ENCODE assay signal across 11 mouse cellular contexts in genomic region chr1:131839279-131839678, GRCm38 (mm10). TPM values are rescaled to one million over a fixed set of nuclear protein-coding genes. Genes with fewer than 3 reads are reported as not detected.
A peak's percentile ranks its signal among the peaks of the same experiment; 100 is the strongest.
DNase-seq lines count a peak whose midpoint lies in the region; ATAC-seq lines count a peak whose summit lies in the region.
"Had no signal": no experiment of that assay in that cellular context is flagged by ENCODE, and none has a peak within 500 bp of the region (broad histone marks: within the 10 kb centered on the region; RNA-seq: fewer than 3 reads in every experiment).

No protein-coding gene starts in this region.

- H3K9ac ChIP-seq in forebrain, embryonic 15.5 days (replicated peaks), result no peak overlapping the region
- no peak overlapping the region for H3K9ac ChIP-seq in forebrain, embryonic 12.5 days
- H3K9ac ChIP-seq in hindbrain, embryonic 11.5 days (ENCODE audit: low read depth, low read length), result no peak overlapping the region
- H3K9ac ChIP-seq: lung, embryonic 15.5 days; stomach, embryonic 15.5 days had no signal

- H3K4me3 ChIP-seq in forebrain, embryonic 15.5 days, result no peak overlapping the region
- no peak overlapping the region for H3K4me3 ChIP-seq in forebrain, embryonic 12.5 days (replicated peaks)
- H3K4me3 ChIP-seq in hindbrain, embryonic 10.5 days, result no peak overlapping the region
- H3K4me3 ChIP-seq in hindbrain, embryonic 11.5 days (ENCODE audit: low read depth, low read length), result no peak overlapping the region
- H3K4me3 ChIP-seq: lung, embryonic 15.5 days; stomach, embryonic 15.5 days had no signal

- no peaks in the 10 kb centered on the region for H3K9me3 ChIP-seq in forebrain, embryonic 15.5 days
- no peaks in the 10 kb centered on the region for H3K9me3 ChIP-seq in forebrain, embryonic 12.5 days
- H3K9me3 ChIP-seq in hindbrain, embryonic 10.5 days, result no peaks in the 10 kb centered on the region
- H3K9me3 ChIP-seq in hindbrain, embryonic 11.5 days (ENCODE audit: control insufficient read depth, low read length), result no peaks in the 10 kb centered on the region
- H3K9me3 ChIP-seq: lung, embryonic 15.5 days; stomach, embryonic 15.5 days had no signal

- no peak overlapping the region for H3K27ac ChIP-seq in forebrain, embryonic 15.5 days (replicated peaks)
- H3K27ac ChIP-seq in forebrain, embryonic 12.5 days, result no peak overlapping the region
- H3K27ac ChIP-seq in hindbrain, embryonic 10.5 days, result peak overlapping the region; percentile 25; the same call in 1 of the 2 replicates
- no peak overlapping the region for H3K27ac ChIP-seq in hindbrain, embryonic 11.5 days (ENCODE audit: low read depth, low read length)
- H3K27ac ChIP-seq: lung, embryonic 15.5 days; stomach, embryonic 15.5 days had no signal

- H3K36me3 ChIP-seq in forebrain, embryonic 15.5 days, result peaks cover 18% of the 10 kb centered on the region
- H3K36me3 ChIP-seq in forebrain, embryonic 12.5 days (replicated peaks), result peaks cover 48% of the 10 kb centered on the region
- peaks cover 68% of the 10 kb centered on the region for H3K36me3 ChIP-seq in hindbrain, embryonic 10.5 days
- no peaks in the 10 kb centered on the region for H3K36me3 ChIP-seq in hindbrain, embryonic 11.5 days (ENCODE audit: control insufficient read depth, insufficient read depth, low read length)

- H3K4me2 ChIP-seq in forebrain, embryonic 15.5 days (replicated peaks), result no peak overlapping the region
- H3K4me2 ChIP-seq in forebrain, embryonic 12.5 days, result no peak overlapping the region
- no peak overlapping the region for H3K4me2 ChIP-seq in hindbrain, embryonic 11.5 days (replicated peaks; ENCODE audit: low read depth, low read length)
- H3K4me2 ChIP-seq: lung, embryonic 15.5 days; stomach, embryonic 15.5 days had no signal

- WGBS in forebrain, embryonic 15.5 days, result 51% methylated on average over 2 of the region's 2 CpGs
- WGBS in forebrain, embryonic 12.5 days, result 50% methylated on average over 2 of the region's 2 CpGs
- 46% methylated on average over 2 of the region's 2 CpGs for WGBS in hindbrain, embryonic 10.5 days
- WGBS in hindbrain, embryonic 11.5 days, result 23% methylated on average over 2 of the region's 2 CpGs

- H3K4me1 ChIP-seq in forebrain, embryonic 15.5 days, result no peaks in the 10 kb centered on the region
- H3K4me1 ChIP-seq in forebrain, embryonic 12.5 days, result no peaks in the 10 kb centered on the region
- no peaks in the 10 kb centered on the region for H3K4me1 ChIP-seq in hindbrain, embryonic 10.5 days (replicated peaks)
- H3K4me1 ChIP-seq in hindbrain, embryonic 11.5 days (replicated peaks; ENCODE audit: control insufficient read depth, insufficient read depth, low read length), result no peaks in the 10 kb centered on the region
- H3K4me1 ChIP-seq: lung, embryonic 15.5 days; stomach, embryonic 15.5 days had no signal

- no peaks in the 10 kb centered on the region for H3K27me3 ChIP-seq in forebrain, embryonic 15.5 days
- no peaks in the 10 kb centered on the region for H3K27me3 ChIP-seq in forebrain, embryonic 12.5 days
- H3K27me3 ChIP-seq in hindbrain, embryonic 10.5 days (ENCODE audit: insufficient read depth, poor library complexity, severe bottlenecking), result no peaks in the 10 kb centered on the region
- H3K27me3 ChIP-seq in hindbrain, embryonic 11.5 days (ENCODE audit: control insufficient read depth, insufficient read depth, low read length), result no peaks in the 10 kb centered on the region
- H3K27me3 ChIP-seq: lung, embryonic 15.5 days; stomach, embryonic 15.5 days had no signal

- DNase-seq in hindbrain, embryonic 10.5 days (ENCODE audit: low spot score), result no peak
- no peak for DNase-seq in hindbrain, embryonic 11.5 days (ENCODE audit: low spot score)
- DNase-seq in right cerebral cortex, postnatal 10 days (ENCODE audit: low spot score in 2 of 2), result peak; percentile 58 to 61
- no peak for DNase-seq in right cerebral cortex, postnatal 14 days
- no peak for DNase-seq in natural killer cell, adult 2 months (ENCODE audit: low spot score in 2 of 2)
- DNase-seq: layer of hippocampus, postnatal 36 days; thymus, postnatal 14 days had no signal

- ATAC-seq in forebrain, embryonic 15.5 days (replicated peaks), result peak; percentile 43; the same call in 1 of the 2 replicates
- no peak for ATAC-seq in forebrain, embryonic 12.5 days (ENCODE audit: low FRiP score)
- ATAC-seq in hindbrain, embryonic 11.5 days (ENCODE audit: low FRiP score), result no peak

RNA-seq across cellular contexts. Expression of gene Slc41a1, which starts 12.0 kb away (rescaled TPM):
- 14.2 and 16.0 TPM in 2 replicates for polyA plus RNA-seq in forebrain, embryonic 15.5 days (2015; fragmentation: Nextera tagmentation; extraction: Ambion mirVana)
- polyA plus RNA-seq in forebrain, embryonic 12.5 days (2016; fragmentation: Nextera tagmentation; extraction: Ambion mirVana), result 10.2 and 11.5 TPM in 2 replicates
- 8.9 and 10.7 TPM in 2 replicates for polyA plus RNA-seq in hindbrain, embryonic 10.5 days (2016; fragmentation: Nextera tagmentation; extraction: Ambion mirVana)
- polyA plus RNA-seq in hindbrain, embryonic 11.5 days (2014; fragmentation: Nextera tagmentation; extraction: Ambion mirVana), result 8.0 and 8.2 TPM in 2 replicates

RNA-seq across cellular contexts. Expression of gene Rab29, which starts 27.7 kb away (rescaled TPM):
- polyA plus RNA-seq in forebrain, embryonic 15.5 days (2015; fragmentation: Nextera tagmentation; extraction: Ambion mirVana), result 8.0 and 8.6 TPM in 2 replicates
- polyA plus RNA-seq in forebrain, embryonic 12.5 days (2016; fragmentation: Nextera tagmentation; extraction: Ambion mirVana), result 9.7 and 10.7 TPM in 2 replicates
- polyA plus RNA-seq in hindbrain, embryonic 10.5 days (2016; fragmentation: Nextera tagmentation; extraction: Ambion mirVana), result 9.2 and 10.8 TPM in 2 replicates
- polyA plus RNA-seq in hindbrain, embryonic 11.5 days (2014; fragmentation: Nextera tagmentation; extraction: Ambion mirVana), result 13.2 and 14.5 TPM in 2 replicates

RNA-seq across cellular contexts. Expression of gene Pm20d1, which starts 42.1 kb away (rescaled TPM):
- polyA plus RNA-seq in forebrain, embryonic 15.5 days (2015; fragmentation: Nextera tagmentation; extraction: Ambion mirVana), result 0.19 and 0.69 TPM in 2 replicates
- 0.34 and 0.35 TPM in 2 replicates for polyA plus RNA-seq in forebrain, embryonic 12.5 days (2016; fragmentation: Nextera tagmentation; extraction: Ambion mirVana)
- 1.4 and 2.2 TPM in 2 replicates for polyA plus RNA-seq in hindbrain, embryonic 10.5 days (2016; fragmentation: Nextera tagmentation; extraction: Ambion mirVana)
- 0.43 and 1.5 TPM in 2 replicates for polyA plus RNA-seq in hindbrain, embryonic 11.5 days (2014; fragmentation: Nextera tagmentation; extraction: Ambion mirVana)

Comparison
In these comparisons a context has a peak if more than half of its experiments do, and no peak if none do; other contexts are left out.
1. DNase-seq: peak in right cerebral cortex, postnatal 10 days (2 of 2); none in hindbrain, embryonic 10.5 days (single experiment), hindbrain, embryonic 11.5 days (single experiment), right cerebral cortex, postnatal 14 days (single experiment) and natural killer cell, adult 2 months (0 of 2).